Mouse (Mus musculus): ENCODE measurements around the gene Ifitm10.

- TF ChIP-seq ZNF384 (IDR thresholded peaks at IDR 0.05; ENCODE audit: low read depth, low read length), result no peak
- no peak for TF ChIP-seq HCFC1 (IDR thresholded peaks at IDR 0.05; ENCODE audit: borderline replicate concordance, insufficient read depth, low read length)
These were observed 26.7 kb upstream of the Ifitm10 start for GRCm38 (mm10) chr7:142400112-142400749.
